Comparison of ENCODE assay signal across 8 mouse cellular contexts in the genomic region with DNA sequence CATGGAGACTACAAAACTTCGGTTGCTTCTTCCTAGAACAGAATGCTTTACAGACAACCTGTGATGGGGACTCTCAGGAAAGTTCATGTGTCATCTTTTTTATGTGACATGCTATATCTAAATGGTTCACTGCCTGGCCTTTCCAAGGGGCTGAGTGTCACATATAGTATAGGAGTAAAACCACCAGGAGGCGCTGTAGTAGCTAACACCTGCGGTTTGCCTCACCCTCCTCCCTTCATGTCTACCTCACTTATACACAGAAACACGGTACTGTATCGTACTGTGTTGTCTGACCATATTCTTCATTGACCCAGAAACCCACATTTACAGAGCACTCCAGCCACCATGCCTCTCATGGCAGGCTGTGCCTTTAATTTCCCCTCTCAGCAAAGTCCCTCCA.
DNase-seq lines count a peak whose midpoint lies in the region; ATAC-seq and TF ChIP-seq lines count a peak whose summit lies in the region.

No protein-coding gene starts in this region.

- peak; percentile 55; the same call in 1 of the 2 replicates for TF ChIP-seq CTCF in cerebellum, adult 2 months (IDR thresholded peaks at IDR 0.05; ENCODE audit: borderline replicate concordance, insufficient read depth, low read depth, low read length)

- no peak for DNase-seq in cerebellum, adult 2 months
- DNase-seq in cerebellum, adult 11-12 months, result no peak
- peak; percentile 13 to 20 for DNase-seq in urinary bladder, adult 18-20 months (ENCODE audit: low spot score in 2 of 2)
- DNase-seq in urinary bladder, postnatal 10 days (ENCODE audit: low spot score), result no peak
- peak; percentile 52 to 64 for DNase-seq in kidney, postnatal 4 days
- DNase-seq in natural killer cell, adult 2 months (ENCODE audit: low spot score in 2 of 2), result peak; percentile 63 to 73
- no peak for DNase-seq in layer of hippocampus, adult 9-10 months (ENCODE audit: low spot score)

- peak; percentile 65 for ATAC-seq in erythroblast, adult 5-6 weeks (replicated peaks; ENCODE audit: low FRiP score, poor library complexity, severe bottlenecking)

- WGBS in cerebellum, adult 2 months, result 56% methylated on average over 5 of the region's 5 CpGs

- TF ChIP-seq POLR2A in cerebellum, adult 2 months (IDR thresholded peaks at IDR 0.05; ENCODE audit: borderline replicate concordance, insufficient read depth, low read length), result no peak

- H3K4me3 ChIP-seq in cerebellum, adult 2 months (replicated peaks; ENCODE audit: insufficient read depth, low read depth, low read length), result no peak overlapping the region

- H3K4me1 ChIP-seq in cerebellum, adult 2 months (ENCODE audit: control insufficient read depth, insufficient read depth, low read length), result no peaks in the 10 kb centered on the region

- no peak overlapping the region for H3K27ac ChIP-seq in cerebellum, adult 2 months (ENCODE audit: insufficient read depth, low read length)

- H3K27me3 ChIP-seq in cerebellum, adult 2 months (ENCODE audit: control insufficient read depth, insufficient read depth, low read length), result no peaks in the 10 kb centered on the region

Comparison
In these comparisons a context has a peak if more than half of its experiments do, and no peak if none do; other contexts are left out.
1. DNase-seq: peak in urinary bladder, adult 18-20 months (2 of 2), kidney, postnatal 4 days (2 of 2) and natural killer cell, adult 2 months (2 of 2); none in cerebellum, adult 2 months (0 of 2), cerebellum, adult 11-12 months (single experiment), urinary bladder, postnatal 10 days (single experiment) and layer of hippocampus, adult 9-10 months (single experiment).